Mouse (Mus musculus) lung, postnatal 14 days (tissue): Measurements from ENCODE around the gene Acacb.
A peak's percentile ranks its signal among the peaks of the same experiment; 100 is the strongest.

Experiments used
- DNase-seq: peaks from one replicate; pipeline ENCODE4 v3.0.0; 2021

Gene Acacb

GRCm38 (mm10) chr5:114137481-114138276 lies 8.7 kb upstream of the Acacb start:
- DNase-seq = no peak

- peak; percentile 40 for DNase-seq
Observed at GRCm38 (mm10) chr5:114138277-114139164, 7.8 kb upstream of the Acacb start.

- DNase-seq = peak; percentile 89
Observed at GRCm38 (mm10) chr5:114139175-114139574, 7.2 kb upstream of the Acacb start.

GRCm38 (mm10) chr5:114147043-114147972 lies 973 bp downstream of the Acacb start:
- DNase-seq = no peak

GRCm38 (mm10) chr5:114152359-114153092 lies 6.2 kb downstream of the Acacb start:
- DNase-seq = no peak

GRCm38 (mm10) chr5:114153490-114153889 lies 7.2 kb downstream of the Acacb start:
- DNase-seq = no peak

GRCm38 (mm10) chr5:114154765-114155164 lies 8.4 kb downstream of the Acacb start:
- no peak for DNase-seq

- DNase-seq = no peak
Observed at GRCm38 (mm10) chr5:114155168-114155933, 9.0 kb downstream of the Acacb start.

DNA sequence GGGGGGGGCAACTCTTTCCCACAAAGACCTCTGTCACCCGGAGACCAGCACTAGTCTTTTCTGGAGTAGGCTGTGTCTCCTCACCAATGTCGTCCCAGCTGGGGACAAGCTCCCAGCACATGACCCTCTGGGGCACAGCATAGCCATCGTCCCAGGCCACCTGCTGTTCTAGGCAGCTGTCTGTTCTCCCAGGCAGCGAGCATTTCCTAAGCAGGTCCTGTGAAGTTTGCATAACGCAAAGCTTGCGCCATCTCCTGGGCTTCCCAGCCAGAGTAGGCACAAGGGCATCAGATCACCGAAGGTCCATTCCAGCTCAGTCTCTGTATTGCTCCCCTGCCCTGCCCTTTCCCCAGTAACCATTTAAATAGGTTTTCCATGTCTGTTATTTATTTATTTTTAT lies 10.9 kb downstream of the Acacb start:
- no peak for DNase-seq

DNA sequence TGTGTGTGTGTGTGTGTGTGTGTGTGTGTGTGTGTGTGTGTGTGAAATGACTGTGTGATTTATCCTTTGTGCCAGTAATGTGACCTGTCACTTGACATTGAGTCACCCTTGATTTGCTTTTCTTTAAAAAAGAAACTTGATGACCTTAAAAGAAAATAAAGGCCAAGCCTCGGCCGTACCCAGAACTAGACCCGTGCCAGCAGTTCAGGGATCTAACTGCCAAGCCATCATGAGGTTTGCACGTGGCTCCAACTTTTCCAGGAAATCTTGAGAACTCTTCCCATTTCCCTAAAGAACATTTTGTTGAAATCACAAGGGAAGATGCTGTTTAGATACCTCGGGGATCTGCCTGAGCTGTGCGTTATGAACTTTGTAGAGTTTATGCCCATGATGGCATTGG lies 15.1 kb downstream of the Acacb start:
- no peak for DNase-seq

DNA sequence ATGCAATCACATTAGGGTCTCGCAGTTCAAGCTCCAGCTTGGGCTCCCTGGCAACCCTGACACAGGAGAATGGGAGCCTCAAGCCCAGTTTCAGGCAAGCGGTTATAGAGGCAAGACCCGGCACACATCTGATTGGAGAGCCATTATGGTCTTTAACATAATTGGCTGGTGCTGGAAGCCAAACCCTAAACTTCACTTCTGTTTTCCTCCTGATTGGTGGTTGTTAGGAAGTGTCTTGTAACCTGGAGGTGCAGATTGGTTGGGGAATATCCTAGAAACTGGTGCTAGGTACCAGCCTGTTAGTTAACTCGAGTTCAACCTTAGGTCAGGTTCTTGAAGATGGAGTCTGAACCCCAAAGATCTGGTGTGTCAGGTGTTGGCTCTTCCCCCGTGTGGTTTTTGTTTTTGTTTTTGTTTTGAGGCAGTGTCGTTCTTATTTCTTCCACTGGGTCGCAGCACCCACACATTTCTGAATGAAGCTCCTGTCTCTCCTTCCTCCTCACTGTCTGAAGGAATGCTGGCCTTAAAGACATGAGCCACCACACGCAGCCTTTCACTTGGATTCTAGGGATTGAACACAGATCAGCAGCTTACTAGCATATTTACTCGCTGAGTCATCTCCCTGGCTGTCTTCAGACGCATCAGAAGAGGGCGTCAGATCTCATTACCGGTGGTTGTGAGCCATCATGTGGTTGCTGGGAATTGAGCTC lies 15.9 kb downstream of the Acacb start:
- no peak for DNase-seq

DNA sequence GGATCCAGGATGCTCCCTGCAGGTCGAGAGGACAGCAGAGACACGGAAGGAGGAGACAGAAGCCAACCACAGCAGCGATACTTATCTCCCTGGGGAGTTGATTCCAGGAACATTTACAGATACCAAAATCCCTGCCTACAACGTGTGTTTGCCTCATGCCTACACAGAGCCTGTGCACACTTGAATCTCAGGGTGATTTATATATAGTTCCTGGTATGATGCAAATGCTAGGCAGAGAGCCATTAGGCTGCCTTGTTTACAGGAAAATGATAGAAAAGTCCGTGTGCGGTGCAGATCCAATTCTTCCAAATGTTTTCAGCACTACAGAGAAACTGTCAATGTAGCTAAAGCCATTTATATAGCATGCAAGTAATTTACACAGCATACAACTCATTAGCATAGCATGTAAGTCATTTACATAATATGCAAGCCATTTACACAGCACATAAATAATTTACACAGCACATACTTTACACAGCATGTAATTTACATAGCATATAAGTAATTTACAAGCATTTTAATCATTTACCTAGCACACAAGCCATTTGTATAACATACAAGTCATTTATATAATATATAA lies 16.9 kb downstream of the Acacb start:
- no peak for DNase-seq

GRCm38 (mm10) chr5:114170345-114170744 lies 24.0 kb downstream of the Acacb start:
- DNase-seq = no peak

DNA sequence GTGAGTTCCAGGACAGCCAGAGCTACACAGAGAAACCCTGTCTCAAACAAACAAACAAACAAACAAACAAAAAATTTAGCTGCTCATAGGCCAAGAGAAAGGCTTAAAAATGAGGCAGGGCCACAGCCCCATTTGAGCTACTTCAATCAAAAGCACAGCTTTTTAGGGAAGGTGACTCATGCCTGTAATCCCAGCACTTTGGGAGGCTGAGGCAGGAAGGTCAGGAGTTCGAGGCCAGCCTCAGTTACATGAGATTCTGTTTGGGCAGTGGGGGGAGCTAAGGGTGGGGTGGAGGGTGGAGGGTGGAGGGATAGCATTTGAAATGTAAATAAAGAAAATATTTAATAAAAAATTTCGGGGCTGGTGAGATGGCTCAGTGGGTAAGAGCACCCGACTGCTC lies 26.6 kb downstream of the Acacb start:
- no peak for DNase-seq

- no peak for DNase-seq
Observed at GRCm38 (mm10) chr5:114173458-114173857, 27.1 kb downstream of the Acacb start.

DNA sequence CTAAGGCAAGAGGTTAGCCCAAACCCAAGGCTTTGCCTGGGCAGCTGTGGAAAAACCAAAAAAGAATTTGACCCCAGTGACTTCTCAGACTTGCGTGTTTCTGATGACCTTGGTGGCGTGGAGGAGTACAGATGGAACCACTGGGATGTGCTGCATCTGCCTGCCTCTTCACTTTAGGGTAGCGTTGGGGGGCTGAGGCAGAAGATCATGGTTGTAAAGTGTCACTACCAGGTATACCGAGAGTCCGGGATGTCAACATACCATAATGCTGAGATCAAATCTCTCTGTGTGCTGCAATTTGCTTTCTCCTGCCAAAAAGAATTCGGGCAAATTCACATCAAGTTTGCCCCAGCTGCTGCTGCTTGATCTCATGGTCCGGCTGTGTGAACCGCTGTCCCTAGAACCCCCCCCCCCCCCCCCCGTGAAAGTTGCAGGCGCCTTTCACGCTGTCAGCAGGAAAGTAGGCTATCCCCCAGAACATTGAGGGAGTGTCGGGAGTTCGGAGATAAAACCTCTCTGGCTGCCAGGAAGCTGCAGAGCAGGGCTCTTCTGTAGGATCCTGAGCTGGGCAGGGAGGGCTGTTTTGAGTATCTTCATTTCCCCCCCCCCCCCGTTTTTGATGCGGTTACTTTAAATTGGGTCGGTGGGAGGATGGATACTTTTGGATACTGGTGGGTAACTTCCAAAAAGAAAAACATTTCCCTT lies 27.7 kb downstream of the Acacb start:
- DNase-seq = no peak

- DNase-seq = peak; percentile 59
Observed at GRCm38 (mm10) chr5:114174639-114175038, 28.3 kb downstream of the Acacb start.

GRCm38 (mm10) chr5:114175596-114176171 lies 29.3 kb downstream of the Acacb start:
- peak; percentile 96 for DNase-seq
